Mouse (Mus musculus) midbrain, embryonic 12.5 days (tissue): ENCODE measurements around the gene Mto1. TPM values are rescaled to one million over a fixed set of nuclear protein-coding genes. Genes with fewer than 3 reads are reported as not detected.
"Not testable (repeated sequence)": the region's sequence is repeated elsewhere in the genome, so short reads cannot be mapped to it uniquely, and the experiment has no call there.

Experiments
- ATAC-seq: fragments of 200-750 bp; cut with Nextera tagmentation; 2 replicates; pipeline ENCODE4 v1.8.0; 2017; ENCODE audit warnings: low read depth, moderate TSS enrichment, moderate library complexity; ENCODE audit not compliant: low FRiP score
- H3K27ac ChIP-seq: fragments of 300-500 bp; sonication (generic); replicated peaks from 2 replicates; pipeline ENCODE4 v1.5.1; 2016; ENCODE audit warnings: mild to moderate bottlenecking
- H3K27me3 ChIP-seq: fragments of 300-500 bp; sonication (generic); 2 replicates; pipeline ENCODE4 v1.6.1; 2016; ENCODE audit warnings: mild to moderate bottlenecking
- H3K36me3 ChIP-seq: fragments of 300-500 bp; sonication (generic); 2 replicates; pipeline ENCODE4 v1.6.1; 2016
- H3K4me1 ChIP-seq: fragments of 300-500 bp; sonication (generic); 2 replicates; pipeline ENCODE4 v1.6.1; 2016
- H3K4me2 ChIP-seq: fragments of 300-500 bp; sonication (generic); replicated peaks from 2 replicates; pipeline ENCODE4 v1.6.1; 2016; ENCODE audit warnings: mild to moderate bottlenecking, moderate library complexity
- H3K4me3 ChIP-seq: fragments of 300-500 bp; sonication (generic); 2 replicates; pipeline ENCODE4 v1.5.1; 2016; ENCODE audit warnings: mild to moderate bottlenecking
- H3K9ac ChIP-seq: fragments of 300-500 bp; sonication (generic); replicated peaks from 2 replicates; pipeline ENCODE4 v1.6.1; 2016; ENCODE audit warnings: mild to moderate bottlenecking, moderate library complexity
- H3K9me3 ChIP-seq: fragments of 300-500 bp; sonication (generic); 2 replicates; pipeline ENCODE4 v1.6.1; 2016; ENCODE audit warnings: mild to moderate bottlenecking
- WGBS: fragments of 180-500 bp; shearing (Covaris S2); methylation state at CpG from one replicate; pipeline ENCODE4 v1.1.7; 2016; 5-methylcytosine and 5-hydroxymethylcytosine counted together
- polyA plus RNA-seq: library from polyadenylated mRNA; unstranded; fragments of >200 nt; fragmentation: Nextera tagmentation; extraction: Ambion mirVana; gene quantifications from 2 replicates; pipeline ENCODE4 v1.2.1, GENCODE M21; 2016

The Mto1 gene
- polyA plus RNA-seq, 1 experiment from 2014 or later: 25.7 TPM

GRCm38 (mm10) chr9:78476531-78477020, 28.6 kb downstream of the Mto1 start:
- H3K9me3 ChIP-seq: no peaks in the 10 kb centered on the region
- WGBS: 5% methylated on average over 1 of the region's 1 CpGs
- no peak overlapping the region for H3K9ac ChIP-seq
- peak overlapping the region; percentile 36; the same call in 1 of the 2 replicates for H3K27ac ChIP-seq
- ATAC-seq: no peak
- H3K4me3 ChIP-seq: no peak overlapping the region
- H3K4me2 ChIP-seq: no peak overlapping the region
- H3K27me3 ChIP-seq: no peaks in the 10 kb centered on the region
- H3K4me1 ChIP-seq: peaks cover 14% of the 10 kb centered on the region
- peaks cover 51% of the 10 kb centered on the region for H3K36me3 ChIP-seq

GRCm38 (mm10) chr9:78477021-78477551, 29.1 kb downstream of the Mto1 start:
- peaks cover 51% of the 10 kb centered on the region for H3K36me3 ChIP-seq
- no peak for ATAC-seq
- no peaks in the 10 kb centered on the region for H3K9me3 ChIP-seq
- 5% methylated on average over 5 of the region's 5 CpGs for WGBS
- peaks cover 14% of the 10 kb centered on the region for H3K4me1 ChIP-seq
- H3K9ac ChIP-seq: no peak overlapping the region
- no peaks in the 10 kb centered on the region for H3K27me3 ChIP-seq
- no peak overlapping the region for H3K4me3 ChIP-seq
- peak overlapping the region; percentile 36; the same call in 1 of the 2 replicates for H3K27ac ChIP-seq
- no peak overlapping the region for H3K4me2 ChIP-seq

GRCm38 (mm10) chr9:78478009-78478605, 30.1 kb downstream of the Mto1 start:
- H3K4me3 ChIP-seq, ATAC-seq, H3K9ac ChIP-seq, H3K9me3 ChIP-seq, H3K27ac ChIP-seq, H3K27me3 ChIP-seq: not testable (repeated sequence)
- WGBS: 38% methylated on average over 1 of the region's 1 CpGs
- Histone ChIP-seq H3K4me1 (peaks cover 22% of the 10 kb centered on the region), H3K4me2 (0 out of 2 replicates have a peak overlapping the region, but pooled peaks have one; percentile 5), H3K36me3 (peaks cover 47% of the 10 kb centered on the region)

- WGBS: 29% methylated on average over 8 of the region's 8 CpGs
- Histone ChIP-seq H3K4me2 (peak overlapping the region; percentile 71), H3K9ac (peak overlapping the region; percentile 51), H3K4me1 (peaks cover 22% of the 10 kb centered on the region), H3K4me3 (peak overlapping the region; percentile 28), H3K36me3 (peaks cover 40% of the 10 kb centered on the region)
- H3K27me3 ChIP-seq, ATAC-seq, H3K9me3 ChIP-seq, H3K27ac ChIP-seq: not testable (repeated sequence)
Measured at GRCm38 (mm10) chr9:78479308-78479707, 31.3 kb downstream of the Mto1 start.

GRCm38 (mm10) chr9:78480227-78480626, 32.2 kb downstream of the Mto1 start:
- not testable (repeated sequence) for H3K9me3 ChIP-seq, H3K27me3 ChIP-seq, ATAC-seq
- peaks cover 22% of the 10 kb centered on the region for H3K4me1 ChIP-seq
- H3K36me3 ChIP-seq: peaks cover 40% of the 10 kb centered on the region
- WGBS: 0% methylated on average over 13 of the region's 13 CpGs
- H3K4me2 ChIP-seq: peak overlapping the region; percentile 71
- H3K9ac ChIP-seq: peak overlapping the region; percentile 98
- H3K4me3 ChIP-seq: peak overlapping the region; percentile 99
- H3K27ac ChIP-seq: peak overlapping the region; percentile 97

GRCm38 (mm10) chr9:78480706-78481358, 32.8 kb downstream of the Mto1 start:
- Histone ChIP-seq H3K9me3 (no peaks in the 10 kb centered on the region), H3K36me3 (peaks cover 39% of the 10 kb centered on the region), H3K4me3 (peak overlapping the region; percentile 99), H3K4me2 (peak overlapping the region; percentile 71), H3K27me3 (no peaks in the 10 kb centered on the region), H3K9ac (peak overlapping the region; percentile 98), H3K4me1 (peaks cover 22% of the 10 kb centered on the region), H3K27ac (peak overlapping the region; percentile 97)
- peak; percentile 21 for ATAC-seq
- WGBS: under 1% methylated on average over 46 of the region's 46 CpGs

GRCm38 (mm10) chr9:78481423-78482331, 33.7 kb downstream of the Mto1 start:
- Histone ChIP-seq H3K4me2 (peak overlapping the region; percentile 71), H3K27me3 (no peaks in the 10 kb centered on the region), H3K27ac (peak overlapping the region; percentile 99), H3K36me3 (peaks cover 30% of the 10 kb centered on the region), H3K4me3 (peak overlapping the region; percentile 99), H3K9ac (peak overlapping the region; percentile 98), H3K9me3 (no peaks in the 10 kb centered on the region), H3K4me1 (peaks cover 22% of the 10 kb centered on the region)
- peak; percentile 99 for ATAC-seq
- WGBS: 0% methylated on average over 54 of the region's 77 CpGs

GRCm38 (mm10) chr9:78482386-78482785, 34.4 kb downstream of the Mto1 start:
- 4% methylated on average over 3 of the region's 3 CpGs for WGBS
- peaks cover 24% of the 10 kb centered on the region for H3K36me3 ChIP-seq
- H3K4me2 ChIP-seq: peak overlapping the region; percentile 54
- no peaks in the 10 kb centered on the region for H3K27me3 ChIP-seq
- ATAC-seq: no peak
- peak overlapping the region; percentile 99 for H3K4me3 ChIP-seq
- peaks cover 22% of the 10 kb centered on the region for H3K4me1 ChIP-seq
- peak overlapping the region; percentile 99 for H3K27ac ChIP-seq
- H3K9me3 ChIP-seq: no peaks in the 10 kb centered on the region
- H3K9ac ChIP-seq: peak overlapping the region; percentile 69

GRCm38 (mm10) chr9:78484660-78485059, 36.7 kb downstream of the Mto1 start:
- Histone ChIP-seq H3K9me3 (no peaks in the 10 kb centered on the region), H3K27me3 (no peaks in the 10 kb centered on the region), H3K27ac (no peak overlapping the region), H3K9ac (no peak overlapping the region), H3K4me2 (no peak overlapping the region), H3K36me3 (peaks cover 5% of the 10 kb centered on the region), H3K4me1 (peaks cover 22% of the 10 kb centered on the region), H3K4me3 (no peak overlapping the region)
- no peak for ATAC-seq
- 76% methylated on average over 3 of the region's 3 CpGs for WGBS

- 95% methylated on average over 5 of the region's 5 CpGs for WGBS
- not testable (repeated sequence) for ATAC-seq, H3K4me1 ChIP-seq, H3K9me3 ChIP-seq, H3K27ac ChIP-seq, H3K9ac ChIP-seq, H3K36me3 ChIP-seq, H3K4me3 ChIP-seq, H3K4me2 ChIP-seq, H3K27me3 ChIP-seq
Measured at GRCm38 (mm10) chr9:78488021-78488420, 40.0 kb downstream of the Mto1 start.

GRCm38 (mm10) chr9:78488890-78489420, 40.9 kb downstream of the Mto1 start, which contains the start of gene Eef1a1:
TSS of gene Eef1a1 (minus strand) at chr9:78489151.
- peak within 1 kb of the TSS; percentile 63 for H3K4me2 ChIP-seq
- peak within 1 kb of the TSS; percentile 40 for H3K4me3 ChIP-seq
- H3K4me1 ChIP-seq: peaks cover 10% of the 10 kb centered on the region
- H3K36me3 ChIP-seq: no peaks in the 10 kb centered on the region
- H3K27ac ChIP-seq: peak within 1 kb of the TSS; percentile 58
- H3K9me3 ChIP-seq: no peaks in the 10 kb centered on the region
- H3K27me3 ChIP-seq: no peaks in the 10 kb centered on the region
- peak within 1 kb of the TSS; percentile 58 for H3K9ac ChIP-seq
- WGBS: 5% methylated on average over 16 of the region's 20 CpGs
- ATAC-seq: peak; percentile 78
